ENCODE assay signal across 25 mouse cellular contexts in genomic region chr5:144397566-144397965, GRCm38 (mm10). TPM values are rescaled to one million over a fixed set of nuclear protein-coding genes. Genes with fewer than 3 reads are reported as not detected.
DNase-seq lines count a peak whose midpoint lies in the region; ATAC-seq lines count a peak whose summit lies in the region.
"Had no signal": no experiment of that assay in that cellular context is flagged by ENCODE, and none has a peak within 500 bp of the region (broad histone marks: within the 10 kb centered on the region; RNA-seq: fewer than 3 reads in every experiment).

No protein-coding gene starts in this region.

- no peaks in the 10 kb centered on the region for H3K4me1 ChIP-seq in midbrain, embryonic 14.5 days (ENCODE audit: control insufficient read depth, insufficient read depth, low read length)
- 0 out of 2 replicates have a peak, but pooled peaks cover 2% of the 10 kb centered on the region for H3K4me1 ChIP-seq in midbrain, embryonic 11.5 days (ENCODE audit: control insufficient read depth, insufficient read depth, low read length)
- peaks cover 6% of the 10 kb centered on the region; the same call in 1 of the 2 replicates for H3K4me1 ChIP-seq in embryonic facial prominence, embryonic 14.5 days (ENCODE audit: control insufficient read depth, insufficient read depth, low read length)
- H3K4me1 ChIP-seq: heart, embryonic 15.5 days had no signal

- peak; percentile 40 for DNase-seq in adrenal gland, adult 2 months
- DNase-seq in adrenal gland, postnatal 4 days (ENCODE audit: low spot score in 2 of 2), result no peak
- DNase-seq in midbrain, embryonic 14.5 days, result peak; percentile 18
- DNase-seq in midbrain, embryonic 11.5 days (ENCODE audit: low spot score, missing footprints), result no peak
- peak; percentile 21 for DNase-seq in adrenal gland, postnatal 10 days
- peak; percentile 25 for DNase-seq in embryonic facial prominence, embryonic 14.5 days (ENCODE audit: low spot score)
- no peak for DNase-seq in spleen, adult 18-20 months
- DNase-seq: cerebellum, adult 11 months; cerebellum, adult 8-10 months; cerebellum, postnatal 14 days; embryo, embryonic 11 days; forebrain, postnatal 0 days; gastrocnemius, postnatal 10 days; heart, adult 2 months; heart, postnatal 14 days; kidney, adult 2 months had no signal

- H3K4me2 ChIP-seq in midbrain, embryonic 14.5 days (ENCODE audit: low read length), result no peak overlapping the region
- no peak overlapping the region for H3K4me2 ChIP-seq in midbrain, embryonic 11.5 days
- H3K4me2 ChIP-seq in embryonic facial prominence, embryonic 14.5 days (ENCODE audit: low read depth, low read length), result peak overlapping the region; percentile 14; the same call in 1 of the 2 replicates
- H3K4me2 ChIP-seq: embryonic facial prominence, embryonic 12.5 days; forebrain, embryonic 13.5 days; heart, embryonic 11.5 days; heart, embryonic 15.5 days; hindbrain, embryonic 13.5 days had no signal

- no peak overlapping the region for H3K27ac ChIP-seq in midbrain, embryonic 14.5 days (replicated peaks; ENCODE audit: low read depth, low read length)
- H3K27ac ChIP-seq in midbrain, embryonic 11.5 days (ENCODE audit: low read depth, low read length), result no peak overlapping the region
- no peak overlapping the region for H3K27ac ChIP-seq in embryonic facial prominence, embryonic 14.5 days (replicated peaks; ENCODE audit: low read depth, low read length)
- H3K27ac ChIP-seq: embryonic facial prominence, embryonic 12.5 days; forebrain, embryonic 13.5 days; heart, adult 2 months; heart, embryonic 15.5 days; hindbrain, embryonic 13.5 days; hindbrain, postnatal 0 days had no signal

- no peaks in the 10 kb centered on the region for H3K27me3 ChIP-seq in midbrain, embryonic 14.5 days (ENCODE audit: control insufficient read depth, insufficient read depth, low read length)
- no peaks in the 10 kb centered on the region for H3K27me3 ChIP-seq in midbrain, embryonic 11.5 days (ENCODE audit: control insufficient read depth, insufficient read depth, low read length)
- no peaks in the 10 kb centered on the region for H3K27me3 ChIP-seq in embryonic facial prominence, embryonic 14.5 days (replicated peaks; ENCODE audit: control insufficient read depth, insufficient read depth, low read length)
- H3K27me3 ChIP-seq: embryonic facial prominence, embryonic 12.5 days; forebrain, embryonic 13.5 days; heart, embryonic 15.5 days had no signal

- no peaks in the 10 kb centered on the region for H3K36me3 ChIP-seq in midbrain, embryonic 14.5 days (ENCODE audit: control insufficient read depth, insufficient read depth, low read length)
- H3K36me3 ChIP-seq in midbrain, embryonic 11.5 days (ENCODE audit: control insufficient read depth, insufficient read depth, low read length), result no peaks in the 10 kb centered on the region
- no peaks in the 10 kb centered on the region for H3K36me3 ChIP-seq in embryonic facial prominence, embryonic 14.5 days (ENCODE audit: control insufficient read depth, insufficient read depth, low read length)
- H3K36me3 ChIP-seq: embryonic facial prominence, embryonic 12.5 days; heart, embryonic 15.5 days; hindbrain, embryonic 13.5 days had no signal

- no peak for ATAC-seq in midbrain, embryonic 14.5 days (ENCODE audit: low FRiP score, low TSS enrichment)
- ATAC-seq in midbrain, embryonic 11.5 days (ENCODE audit: low FRiP score), result no peak
- ATAC-seq in embryonic facial prominence, embryonic 14.5 days (ENCODE audit: low read depth), result no peak
- ATAC-seq in frontal cortex, adult (ENCODE audit: low TSS enrichment), result no peak
- ATAC-seq: forebrain, embryonic 13.5 days; forebrain, postnatal 0 days; hindbrain, postnatal 0 days had no signal

- H3K4me3 ChIP-seq in midbrain, embryonic 14.5 days (replicated peaks; ENCODE audit: low read depth, low read length), result no peak overlapping the region
- H3K4me3 ChIP-seq in midbrain, embryonic 11.5 days (ENCODE audit: low read depth, low read length), result no peak overlapping the region
- no peak overlapping the region for H3K4me3 ChIP-seq in embryonic facial prominence, embryonic 14.5 days (ENCODE audit: low read depth, low read length)
- H3K4me3 ChIP-seq: embryonic facial prominence, embryonic 12.5 days; forebrain, embryonic 13.5 days; heart, adult 2 months; heart, embryonic 15.5 days; hindbrain, embryonic 13.5 days had no signal

- H3K9me3 ChIP-seq in midbrain, embryonic 14.5 days (ENCODE audit: control insufficient read depth, low read length), result no peaks in the 10 kb centered on the region
- no peaks in the 10 kb centered on the region for H3K9me3 ChIP-seq in midbrain, embryonic 11.5 days (ENCODE audit: control insufficient read depth, low read length)
- H3K9me3 ChIP-seq in embryonic facial prominence, embryonic 14.5 days (ENCODE audit: control insufficient read depth, low read length), result no peaks in the 10 kb centered on the region
- H3K9me3 ChIP-seq: heart, embryonic 15.5 days; hindbrain, embryonic 13.5 days had no signal

- no peak overlapping the region for H3K9ac ChIP-seq in midbrain, embryonic 14.5 days (replicated peaks; ENCODE audit: low read length)
- no peak overlapping the region for H3K9ac ChIP-seq in midbrain, embryonic 11.5 days (ENCODE audit: low read length)
- no peak overlapping the region for H3K9ac ChIP-seq in embryonic facial prominence, embryonic 14.5 days (ENCODE audit: low read depth, low read length)
- H3K9ac ChIP-seq: embryonic facial prominence, embryonic 12.5 days; forebrain, embryonic 13.5 days; forebrain, postnatal 0 days; heart, embryonic 15.5 days; hindbrain, embryonic 13.5 days had no signal

- WGBS in midbrain, embryonic 14.5 days, result 41% methylated on average over 9 of the region's 9 CpGs
- 58% methylated on average over 7 of the region's 9 CpGs for WGBS in midbrain, embryonic 11.5 days
- 17% methylated on average over 6 of the region's 9 CpGs for WGBS in embryonic facial prominence, embryonic 14.5 days

RNA-seq across cellular contexts. Expression of gene Baiap2l1, which starts 39.7 kb away (rescaled TPM):
- 1 to 10 TPM; 8.5 to 8.6 TPM for total RNA-seq in adrenal gland, adult 2 months (2021)
- polyA plus RNA-seq in adrenal gland, adult 2 months (2012; rRNA removed), result 5.6 and 6.9 TPM in 2 replicates
- total RNA-seq in adrenal gland, postnatal 4 days (2021), result 1 to 10 TPM; 6.3 to 8.0 TPM
- 0.78 and 1.1 TPM in 2 replicates for polyA plus RNA-seq in midbrain, embryonic 14.5 days (2014; fragmentation: Nextera tagmentation; extraction: Ambion mirVana)
- 1.8 and 2.4 TPM in 2 replicates for polyA plus RNA-seq in midbrain, embryonic 11.5 days (2014; fragmentation: Nextera tagmentation; extraction: Ambion mirVana)
- total RNA-seq in adrenal gland, postnatal 10 days (2021), result 1 to 10 TPM; 3.7 to 6.8 TPM
- polyA plus RNA-seq in embryonic facial prominence, embryonic 14.5 days (2014; fragmentation: Nextera tagmentation; extraction: Ambion mirVana), result 10.6 and 10.8 TPM in 2 replicates
- total RNA-seq: common myeloid progenitor, adult 5-6 weeks; hematopoietic stem cell, adult 5-6 weeks had no signal

Comparison
In these comparisons a context has a peak if more than half of its experiments do, and no peak if none do; other contexts are left out.
1. DNase-seq: peak in adrenal gland, adult 2 months (single experiment), midbrain, embryonic 14.5 days (single experiment), adrenal gland, postnatal 10 days (single experiment) and embryonic facial prominence, embryonic 14.5 days (single experiment); none in adrenal gland, postnatal 4 days (0 of 2), midbrain, embryonic 11.5 days (single experiment) and spleen, adult 18-20 months (0 of 2).